Mouse (Mus musculus) left cerebral cortex, adult 11 months (tissue): Measurements from ENCODE around the gene Lrrk2.
A peak's percentile ranks its signal among the peaks of the same experiment; 100 is the strongest.

Experiments
- DNase-seq: peaks from one replicate; pipeline ENCODE4 v3.0.0; 2022; ENCODE audit warnings: low spot score

Lrrk2 gene

DNA sequence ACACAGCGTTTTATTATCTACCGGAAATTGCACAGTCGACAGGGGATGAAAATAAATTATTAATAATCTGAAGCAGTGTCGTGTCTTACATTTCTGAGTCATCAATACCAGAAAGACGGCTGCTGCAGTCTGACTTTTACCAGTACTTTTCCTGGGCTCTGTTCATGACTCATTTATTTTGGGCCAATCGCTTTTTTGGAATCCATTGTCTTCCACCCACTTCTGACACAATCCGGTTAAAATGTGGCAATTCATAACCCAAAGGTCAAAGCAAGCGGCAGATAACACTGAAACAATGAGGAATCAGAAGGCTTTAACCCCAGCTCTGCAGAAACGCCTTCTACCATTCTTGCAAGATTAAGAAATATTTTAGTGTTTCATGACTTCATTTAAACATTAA lies 17.7 kb downstream of the Lrrk2 start:
- DNase-seq = no peak

DNA sequence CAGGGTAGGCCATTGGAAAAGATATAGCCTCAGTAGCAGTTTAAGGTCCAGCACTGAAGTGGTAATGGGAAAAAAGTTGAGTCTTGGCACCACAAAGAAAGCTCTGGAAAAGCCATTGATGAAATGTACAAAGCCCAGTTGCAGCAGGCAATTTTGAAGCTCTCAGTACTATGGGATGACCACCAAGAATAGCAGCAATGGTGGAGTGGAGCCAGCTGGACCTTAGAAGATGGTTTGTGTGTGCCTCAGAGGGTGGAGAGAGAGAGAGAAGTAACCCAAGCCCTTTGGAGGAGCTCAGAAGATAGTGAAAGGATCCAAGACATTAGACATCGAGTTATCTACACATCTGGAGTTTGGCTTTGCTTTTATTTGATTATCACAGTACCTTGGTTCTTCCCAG lies 20.1 kb downstream of the Lrrk2 start:
- DNase-seq = no peak

DNA sequence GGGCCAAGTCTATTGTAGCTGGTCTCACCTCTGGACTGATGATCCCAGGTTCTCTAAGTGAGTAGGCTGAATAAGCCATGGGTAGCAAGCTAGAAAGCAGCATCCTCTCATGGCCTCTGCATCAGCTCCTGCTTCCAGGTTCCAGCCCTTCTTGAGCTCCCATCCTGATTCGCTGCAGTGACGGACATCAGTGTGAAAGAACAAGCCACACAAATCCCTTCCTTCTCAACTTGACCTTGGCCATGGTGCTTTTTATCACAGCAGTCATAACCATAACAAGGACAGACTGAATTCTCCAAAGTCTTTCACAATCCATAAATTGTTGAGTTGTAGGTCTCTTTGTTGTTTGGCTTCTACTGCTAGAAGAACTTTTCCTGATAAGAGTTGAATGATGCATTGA lies 20.9 kb downstream of the Lrrk2 start:
- DNase-seq = no peak

DNA sequence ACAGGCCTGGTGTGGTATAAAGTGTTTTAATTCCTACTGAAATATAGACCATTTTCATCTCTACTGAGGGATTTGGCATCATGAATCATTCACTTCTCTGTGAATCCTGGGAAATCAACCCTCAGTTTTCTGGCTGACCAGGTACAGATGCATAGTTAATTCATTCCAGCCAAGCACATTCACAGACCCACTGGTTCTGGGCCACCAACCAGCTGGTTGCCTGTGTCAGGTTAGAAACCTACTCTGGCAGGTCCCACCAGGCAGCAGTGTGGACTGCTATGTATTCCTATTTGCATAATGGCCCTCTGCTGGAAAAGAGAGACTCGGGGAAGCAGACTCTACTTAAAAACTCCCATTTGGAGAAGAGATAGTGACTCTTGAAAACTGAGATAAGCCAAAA lies 27.9 kb downstream of the Lrrk2 start:
- no peak for DNase-seq

DNA sequence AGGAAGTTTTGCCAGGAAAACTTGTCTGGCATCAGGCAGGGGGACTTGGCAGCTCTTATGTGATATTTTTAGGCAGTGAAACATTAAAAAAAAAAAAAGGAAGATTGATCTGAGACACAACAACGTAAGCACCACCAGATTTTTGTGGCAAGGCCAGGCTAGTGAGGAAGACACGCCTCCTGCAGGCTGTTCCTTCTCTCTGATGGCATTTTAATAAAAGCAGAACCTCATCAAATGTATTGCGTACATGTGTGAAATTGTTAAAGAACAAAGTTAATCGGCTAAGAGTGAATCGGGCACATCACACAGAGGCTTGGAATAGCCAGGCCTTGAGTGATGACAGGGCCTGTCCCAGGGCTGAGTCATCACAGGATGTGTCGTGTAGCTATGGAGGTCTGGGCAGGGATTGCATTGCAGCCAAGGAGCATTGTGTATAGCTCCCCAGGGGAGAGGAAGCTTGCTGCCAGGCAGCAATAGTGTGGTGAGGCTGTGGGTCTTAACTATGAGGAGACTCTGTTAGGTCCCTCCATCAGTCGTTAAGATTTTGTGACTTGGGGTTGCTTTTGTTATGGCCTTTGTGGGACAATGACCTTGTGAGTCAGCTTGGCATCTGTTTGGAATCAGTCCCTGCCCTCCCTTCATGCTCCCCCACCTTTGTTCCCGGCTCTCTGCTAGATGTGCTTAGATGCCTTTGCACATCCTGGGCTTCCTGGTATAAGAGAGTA lies 30.2 kb downstream of the Lrrk2 start:
- no peak for DNase-seq

DNA sequence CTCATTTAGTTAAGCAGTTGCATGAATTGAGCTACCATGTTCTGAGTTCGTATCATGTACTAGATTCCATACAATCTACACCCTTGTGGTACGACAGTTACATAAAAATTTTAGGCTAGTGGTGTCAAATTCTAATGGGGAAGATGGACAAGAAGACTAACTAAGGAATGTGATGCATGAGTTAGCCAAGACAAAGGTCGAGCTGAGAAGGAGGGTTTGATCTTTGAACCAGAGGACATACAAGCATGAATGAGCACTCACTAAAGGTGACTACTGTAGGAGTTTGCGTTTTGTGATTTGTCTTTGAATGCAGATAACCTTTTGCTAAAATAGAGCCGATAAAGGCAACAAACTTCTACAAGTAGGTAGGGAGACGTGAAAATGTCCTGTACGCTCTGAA lies 31.1 kb downstream of the Lrrk2 start:
- no peak for DNase-seq

DNA sequence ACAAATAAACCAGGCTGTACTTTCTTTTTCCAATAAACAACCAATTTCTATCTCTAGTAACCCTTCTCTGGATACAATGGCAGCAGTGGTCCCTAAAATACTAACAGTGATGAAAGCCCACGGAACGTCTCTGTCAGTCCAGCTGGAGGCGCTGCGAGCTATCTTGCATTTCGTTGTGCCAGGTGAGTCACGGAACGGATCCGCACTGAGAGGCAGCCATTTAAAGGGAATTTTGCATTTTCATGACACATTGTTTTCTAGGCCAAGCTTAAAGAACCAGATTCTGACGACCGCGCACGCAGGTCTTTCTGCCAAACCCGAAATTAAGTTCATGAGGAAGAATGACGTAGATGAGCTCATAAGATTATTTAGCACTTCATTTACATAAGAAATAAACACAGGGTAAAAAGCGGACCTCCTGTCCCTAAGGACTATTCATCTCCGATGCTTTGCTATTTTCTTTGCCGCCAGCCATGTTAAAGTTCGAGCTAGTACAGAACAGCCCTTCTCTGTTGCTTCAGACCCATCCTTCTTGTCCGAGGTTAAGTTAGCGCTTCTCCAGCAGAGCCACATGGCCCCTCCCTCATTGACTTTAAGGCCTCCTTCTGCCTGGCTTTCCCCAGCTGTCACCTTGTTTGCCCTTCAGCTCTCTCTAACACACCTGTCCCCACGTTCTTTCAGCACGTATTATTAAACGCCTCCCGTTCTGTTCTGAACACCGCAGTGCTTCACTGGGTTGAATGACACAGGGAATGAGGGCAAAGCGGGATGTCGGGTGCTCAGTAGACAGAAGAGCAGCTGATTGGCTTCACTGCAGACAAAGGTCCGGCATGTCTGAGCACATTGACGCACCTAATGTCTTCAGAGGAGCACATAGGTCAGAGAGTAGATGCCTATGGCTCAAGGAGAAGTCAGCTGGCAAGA lies 36.5 kb downstream of the Lrrk2 start:
- no peak for DNase-seq

DNA sequence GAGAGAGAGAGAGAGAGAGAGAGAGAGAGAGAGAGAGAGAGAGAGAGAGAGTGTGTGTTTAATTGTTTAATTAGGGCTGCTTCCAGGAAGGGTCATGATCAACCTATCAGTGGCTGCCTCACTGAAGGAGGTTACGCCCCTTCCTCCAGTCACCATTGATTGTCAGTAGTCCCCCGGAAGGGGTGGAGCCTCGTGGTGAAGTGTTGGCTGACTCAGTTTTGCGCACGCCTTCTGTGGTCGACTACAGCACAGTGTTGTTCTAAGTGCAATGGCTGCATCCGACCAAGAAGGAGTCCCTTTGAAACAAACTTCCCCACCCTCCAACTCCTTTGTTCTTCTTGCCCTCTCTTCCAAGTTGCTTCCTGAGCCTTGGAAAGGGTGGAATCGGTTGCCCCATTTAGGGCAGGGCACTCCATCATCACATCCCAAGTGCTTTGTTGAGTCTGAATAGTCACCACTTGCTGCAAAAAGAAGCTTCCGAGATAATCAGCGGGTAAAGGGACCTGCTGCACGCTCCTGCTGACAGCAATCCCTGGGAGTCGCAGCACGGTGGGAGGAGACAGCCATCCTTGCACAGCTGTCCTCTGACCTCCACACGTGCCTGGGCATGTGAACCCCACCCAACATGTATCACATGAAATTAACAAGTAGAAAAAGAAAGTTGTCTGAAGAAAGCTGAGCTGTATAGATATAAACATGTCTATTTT lies 62.4 kb downstream of the Lrrk2 start:
- DNase-seq = no peak

DNA sequence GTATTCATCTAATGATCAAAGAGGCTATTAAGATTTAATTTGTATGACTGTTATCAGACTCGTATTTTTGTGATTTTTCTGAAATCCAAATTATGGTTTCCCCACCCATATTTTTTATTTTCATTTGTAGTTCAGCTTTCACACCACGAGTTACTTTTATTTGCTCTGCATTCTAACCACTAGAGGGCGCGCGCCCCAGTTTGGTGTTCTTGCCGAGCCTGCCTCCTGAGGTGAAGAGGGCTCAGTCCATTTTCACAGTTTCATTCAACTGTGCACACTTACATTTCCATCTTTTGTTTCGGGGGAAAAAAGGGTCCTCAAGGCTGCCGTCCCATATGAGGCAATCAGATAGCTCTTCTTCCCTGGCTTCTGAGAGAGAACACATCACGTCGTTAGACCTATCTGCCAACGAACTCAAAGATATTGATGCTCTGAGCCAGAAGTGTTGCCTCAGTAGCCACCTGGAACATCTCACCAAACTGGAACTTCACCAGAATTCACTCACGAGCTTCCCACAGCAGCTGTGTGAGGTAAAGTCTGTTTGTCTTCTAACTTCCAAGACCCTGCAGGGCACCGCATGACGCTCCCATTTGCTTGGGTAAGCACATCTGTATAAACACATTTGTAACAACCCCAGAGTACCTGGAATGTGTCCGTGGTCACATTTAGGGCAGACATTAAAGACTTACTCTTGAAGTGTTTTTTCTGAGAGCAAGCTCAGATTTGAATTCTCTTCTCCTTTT lies 64.0 kb downstream of the Lrrk2 start:
- no peak for DNase-seq

DNA sequence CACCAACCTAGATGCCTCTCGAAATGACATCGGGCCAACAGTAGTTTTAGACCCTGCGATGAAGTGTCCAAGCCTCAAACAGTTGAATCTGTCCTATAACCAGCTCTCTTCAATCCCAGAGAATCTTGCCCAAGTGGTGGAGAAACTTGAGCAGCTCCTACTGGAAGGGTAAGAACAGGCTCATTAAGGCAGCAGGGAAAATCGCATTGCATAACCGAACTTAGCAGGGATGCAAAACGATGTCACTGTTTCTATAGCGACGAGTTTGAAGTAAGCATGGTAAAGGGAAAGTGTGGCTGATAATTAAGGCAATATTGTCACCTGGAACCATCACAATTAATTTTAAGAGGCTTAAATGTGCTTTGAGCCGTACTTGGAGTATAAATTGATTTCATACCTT lies 65.8 kb downstream of the Lrrk2 start:
- no peak for DNase-seq

DNA sequence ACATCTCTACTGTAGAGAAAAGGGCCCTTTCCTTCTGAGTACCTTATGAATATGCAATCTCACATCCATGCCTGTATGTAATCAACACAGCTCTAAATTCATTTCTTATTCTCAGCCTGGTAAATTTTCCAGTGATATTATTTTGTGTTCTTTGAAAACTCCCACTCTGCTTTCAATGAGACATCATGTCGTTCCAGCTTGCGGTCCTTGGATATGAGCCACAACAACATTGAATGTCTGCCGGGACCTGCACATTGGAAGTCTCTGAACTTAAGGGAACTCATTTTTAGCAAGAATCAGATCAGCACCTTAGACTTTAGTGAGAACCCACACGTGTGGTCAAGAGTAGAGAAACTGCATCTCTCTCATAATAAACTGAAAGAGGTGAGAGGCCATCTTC lies 72.5 kb downstream of the Lrrk2 start:
- DNase-seq = no peak

DNA sequence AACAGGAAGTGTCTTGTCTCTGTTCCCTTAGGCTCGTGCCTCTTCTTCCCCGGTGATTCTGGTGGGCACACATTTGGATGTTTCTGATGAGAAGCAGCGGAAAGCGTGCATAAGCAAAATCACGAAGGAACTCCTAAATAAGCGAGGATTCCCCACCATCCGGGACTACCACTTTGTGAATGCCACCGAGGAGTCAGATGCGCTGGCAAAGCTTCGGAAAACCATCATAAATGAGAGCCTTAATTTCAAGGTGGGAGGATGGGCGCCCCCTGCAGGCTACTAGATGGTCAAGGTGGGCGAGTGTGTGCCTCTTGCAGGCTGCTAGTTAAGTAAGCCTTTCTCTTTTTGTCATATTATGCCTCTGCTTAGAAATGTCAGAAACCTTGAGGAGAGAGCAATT lies 79.1 kb downstream of the Lrrk2 start:
- DNase-seq = peak; percentile 38

DNA sequence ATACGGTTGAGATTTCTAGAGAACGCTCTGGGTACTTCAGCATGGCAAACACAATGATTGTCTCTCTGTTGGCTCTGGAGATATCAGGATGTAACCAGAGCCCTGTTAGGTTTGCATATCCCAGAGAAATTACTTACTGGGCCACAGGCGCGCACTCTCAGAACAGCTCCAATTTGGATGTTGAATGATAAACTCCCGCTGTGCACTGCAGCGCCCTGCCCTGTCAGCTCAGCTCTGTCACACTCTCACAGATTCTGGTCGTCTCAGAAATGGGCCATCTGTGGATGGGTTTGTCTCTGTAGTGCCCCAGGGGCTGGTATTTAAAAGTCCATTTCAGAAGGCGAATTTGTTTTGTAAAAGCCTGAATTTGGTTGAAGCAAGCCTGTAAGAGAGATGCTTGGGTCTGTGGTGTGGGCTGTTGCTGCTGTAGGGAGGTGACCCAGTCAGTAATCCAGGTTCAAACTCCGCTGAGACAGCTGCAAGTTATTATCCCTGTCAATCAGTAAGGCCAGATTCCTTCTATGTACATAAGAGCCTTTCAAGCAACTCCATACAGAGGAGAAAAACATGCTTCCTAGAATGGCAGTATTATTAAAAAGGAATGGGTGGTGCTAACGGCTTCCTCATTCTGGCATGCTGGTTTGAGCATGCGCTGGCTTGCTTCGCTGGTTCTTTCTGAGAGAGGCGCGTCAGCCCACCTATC lies 80.6 kb downstream of the Lrrk2 start:
- DNase-seq = no peak

DNA sequence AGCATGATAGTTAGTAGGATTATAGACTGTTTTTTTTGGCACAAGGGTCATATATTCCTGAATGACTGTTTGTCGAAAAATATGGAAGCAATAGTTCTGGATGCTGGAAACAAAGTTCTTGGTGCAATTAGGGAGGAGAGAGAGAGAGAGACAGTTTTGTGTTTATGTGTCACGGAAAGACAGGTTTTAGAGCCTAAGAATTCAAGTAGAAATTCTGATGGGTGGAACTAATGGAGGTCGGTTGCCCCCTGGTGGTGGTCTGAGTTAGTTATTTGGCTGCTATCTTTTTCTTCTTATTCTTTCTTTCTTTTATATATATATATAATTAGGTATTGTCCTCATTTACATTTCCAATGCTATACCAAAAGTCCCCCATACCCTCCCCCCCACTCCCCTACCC lies 81.6 kb downstream of the Lrrk2 start:
- DNase-seq = peak; percentile 36

DNA sequence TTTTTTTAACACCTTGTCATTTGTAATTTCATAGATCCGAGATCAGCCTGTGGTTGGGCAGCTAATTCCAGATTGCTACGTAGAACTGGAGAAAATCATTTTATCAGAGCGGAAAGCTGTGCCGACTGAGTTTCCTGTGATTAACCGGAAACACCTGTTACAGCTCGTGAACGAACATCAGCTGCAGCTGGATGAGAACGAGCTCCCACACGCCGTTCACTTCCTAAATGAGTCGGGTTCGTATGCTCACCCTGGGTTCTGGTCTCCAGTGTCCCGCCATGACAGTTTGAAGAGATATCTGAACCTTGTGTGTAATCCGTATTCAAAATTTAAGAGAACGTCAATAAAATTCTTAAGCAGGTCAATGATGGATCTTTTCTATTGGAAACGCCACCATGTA lies 82.8 kb downstream of the Lrrk2 start:
- no peak for DNase-seq

DNA sequence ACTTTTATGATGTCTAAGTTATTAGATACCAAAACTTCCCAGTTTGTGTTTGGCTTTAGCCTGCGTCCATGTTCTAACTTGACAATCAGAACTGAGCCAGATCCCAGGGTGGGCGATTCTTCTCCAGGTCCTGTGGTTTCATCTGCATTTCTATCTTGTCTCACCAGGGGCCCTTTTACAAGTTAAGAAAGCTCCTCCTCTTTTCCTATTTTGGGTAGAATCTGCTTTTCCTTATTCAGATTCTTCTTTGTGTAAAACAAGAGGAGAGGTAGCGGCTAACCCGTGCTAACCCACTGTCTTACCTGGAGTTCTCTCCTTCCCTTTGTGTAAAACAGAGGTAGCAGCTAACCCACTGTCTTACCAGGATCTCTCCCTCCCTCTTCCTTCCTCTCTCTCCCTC lies 99.1 kb downstream of the Lrrk2 start:
- DNase-seq = no peak

DNA sequence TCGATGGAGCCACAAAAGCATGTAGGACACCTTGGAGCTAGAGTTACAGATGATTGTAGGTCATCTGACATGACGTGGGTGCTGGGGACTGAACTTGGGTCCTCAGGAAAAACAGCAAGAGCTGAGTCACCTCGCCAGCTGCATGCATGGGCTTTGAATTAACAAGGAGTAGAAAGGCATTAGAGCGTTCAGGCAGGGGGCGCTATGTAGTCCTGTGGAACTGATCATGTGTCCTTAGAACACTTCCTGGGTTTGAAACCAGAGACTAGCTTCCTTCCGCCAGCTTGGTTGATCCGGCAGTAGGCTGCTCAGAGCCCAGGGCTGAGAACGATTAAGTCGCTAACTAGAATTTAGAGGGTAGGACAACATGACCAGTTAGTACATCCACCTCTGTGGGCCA lies 106.2 kb downstream of the Lrrk2 start:
- no peak for DNase-seq

DNA sequence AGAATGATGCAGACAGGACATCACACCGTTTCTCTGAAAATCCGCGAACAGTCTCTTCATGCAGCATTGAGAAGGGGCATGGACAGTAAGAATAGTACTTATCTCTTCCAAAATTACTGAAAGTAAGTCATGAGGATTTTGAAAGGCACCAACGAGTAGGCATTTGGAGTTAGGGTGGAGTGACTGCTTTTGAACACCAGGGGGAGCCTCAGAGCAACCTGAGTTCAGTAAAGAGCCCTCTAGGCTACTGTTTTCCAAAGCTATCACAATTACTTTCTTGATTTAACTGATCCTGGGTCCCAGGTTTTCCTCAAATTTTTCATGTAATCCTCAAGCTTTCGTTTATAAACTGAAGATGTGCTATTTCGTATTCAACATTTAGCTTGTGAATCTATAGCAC lies 108.2 kb downstream of the Lrrk2 start:
- DNase-seq = peak; percentile 18

DNA sequence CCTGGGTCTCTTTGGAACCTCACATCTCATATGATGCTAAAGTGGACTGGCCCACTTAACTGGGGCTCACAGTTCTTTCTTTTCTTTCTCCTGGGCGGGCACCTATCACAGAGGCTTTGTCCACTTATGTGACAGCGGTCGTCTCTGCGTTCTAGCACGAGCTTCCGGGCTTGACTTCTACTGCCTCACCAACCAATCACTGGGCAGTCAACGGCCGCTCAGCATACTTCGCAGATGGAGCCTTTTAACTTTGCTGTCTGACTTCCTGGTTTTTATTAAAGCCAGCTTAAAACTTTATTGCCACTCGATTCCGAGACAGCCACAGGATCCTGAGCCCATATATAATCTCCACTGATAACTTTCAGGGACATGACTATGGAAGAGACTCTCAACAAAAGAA lies 115.4 kb downstream of the Lrrk2 start:
- no peak for DNase-seq

DNA sequence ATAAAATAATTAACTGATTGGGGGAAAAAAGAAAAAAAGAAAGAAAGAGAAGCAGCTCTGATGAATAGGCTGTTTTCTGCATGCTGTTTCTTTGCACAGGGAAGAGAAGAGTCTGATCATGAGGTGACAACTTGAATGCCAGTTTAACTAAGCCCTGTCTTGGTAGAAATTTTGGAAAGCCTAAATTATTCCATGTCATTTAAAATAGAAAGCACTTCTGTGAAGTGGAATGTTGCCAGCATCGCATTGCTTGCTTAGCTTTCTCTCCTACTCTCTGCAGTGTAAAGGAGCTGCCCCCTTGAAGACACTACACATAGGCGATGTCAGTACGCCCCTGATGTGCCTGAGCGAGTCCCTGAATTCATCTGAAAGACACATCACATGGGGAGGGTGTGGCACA lies 133.5 kb downstream of the Lrrk2 start:
- DNase-seq = peak; percentile 12

DNA sequence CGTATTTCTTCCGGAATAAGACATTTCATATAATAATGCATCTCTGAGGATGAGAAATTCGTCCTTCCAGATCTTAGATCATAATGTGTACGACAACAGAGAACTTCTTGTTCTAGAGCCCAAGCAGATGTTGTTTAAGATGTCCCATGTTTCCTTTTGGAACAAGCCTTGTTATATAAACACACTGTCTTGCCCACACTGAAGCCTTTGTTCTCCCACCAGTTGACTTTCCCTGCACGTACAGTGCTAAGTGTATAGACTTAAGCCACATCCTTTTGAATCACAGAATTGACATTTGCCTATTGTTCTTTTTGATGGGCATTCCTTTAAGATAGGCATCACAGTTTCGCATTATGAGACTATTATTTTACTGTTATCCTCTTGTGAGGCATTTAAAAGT lies 162.3 kb downstream of the Lrrk2 start:
- no peak for DNase-seq

DNA sequence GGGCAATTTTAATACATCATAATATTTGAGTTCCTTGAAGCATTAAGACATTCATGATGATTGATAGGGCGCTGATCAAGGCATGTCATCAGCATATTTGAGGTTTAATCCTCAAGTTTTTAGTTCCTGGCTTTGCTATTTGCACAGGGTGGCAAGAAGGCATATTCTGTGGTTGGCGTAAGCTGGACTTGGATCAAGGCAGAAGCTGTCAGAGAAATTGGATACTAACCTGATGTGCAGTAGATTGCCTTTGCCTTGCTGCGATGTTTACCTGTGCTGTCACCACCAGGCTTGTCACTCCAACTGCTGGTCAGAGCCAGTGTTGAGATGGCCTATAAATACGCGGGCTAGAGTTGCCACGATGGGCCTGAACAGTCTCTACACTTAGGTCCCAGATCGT lies 165.0 kb downstream of the Lrrk2 start, which contains the start of gene Smgc:
Smgc (plus strand) TSS at position 301 of the 400 bp plus-strand sequence.
- DNase-seq = no peak
